Mouse (Mus musculus): Measurements from ENCODE around the gene Pld2. TPM values are rescaled to one million over a fixed set of nuclear protein-coding genes. Genes with fewer than 3 reads are reported as not detected.

Gene Pld2
- polyA plus RNA-seq, 1 experiment from 2014 or later: 14.8 TPM

GRCm38 (mm10) chr11:70605024-70605566, 65.2 kb downstream of the Pld2 start:
- Histone ChIP-seq H3K36me3 (replicated peaks) (peaks cover 53% of the 10 kb centered on the region), H3K27ac (no peak overlapping the region), H3K4me2 (no peak overlapping the region), H3K9ac (no peak overlapping the region), H3K4me3 (no peak overlapping the region), H3K9me3 (no peaks in the 10 kb centered on the region), H3K27me3 (replicated peaks) (no peaks in the 10 kb centered on the region), H3K4me1 (no peaks in the 10 kb centered on the region)
- ATAC-seq (replicated peaks): 0 out of 2 replicates have a peak, but pooled peaks have one; percentile 20
- 57% methylated on average over 14 of the region's 14 CpGs for WGBS

- 79% methylated on average over 12 of the region's 12 CpGs for WGBS
- H3K4me2 ChIP-seq: no peak overlapping the region
- H3K4me1 ChIP-seq: no peaks in the 10 kb centered on the region
- no peaks in the 10 kb centered on the region for H3K27me3 ChIP-seq (replicated peaks)
- no peaks in the 10 kb centered on the region for H3K9me3 ChIP-seq
- no peak overlapping the region for H3K9ac ChIP-seq
- no peak overlapping the region for H3K27ac ChIP-seq
- no peak overlapping the region for H3K4me3 ChIP-seq
- peaks cover 59% of the 10 kb centered on the region for H3K36me3 ChIP-seq (replicated peaks)
- no peak for ATAC-seq (replicated peaks)
These were observed 66.9 kb downstream of the Pld2 start for GRCm38 (mm10) chr11:70606717-70607116.

GRCm38 (mm10) chr11:70607611-70608010, 67.7 kb downstream of the Pld2 start:
- Histone ChIP-seq H3K36me3 (replicated peaks) (peaks cover 62% of the 10 kb centered on the region), H3K27me3 (replicated peaks) (no peaks in the 10 kb centered on the region)

More at GRCm38 (mm10) chr11:70607611-70608010, 67.7 kb downstream of the Pld2 start:
- ATAC-seq (replicated peaks): no peak
- WGBS: 94% methylated on average over 9 of the region's 9 CpGs
- Histone ChIP-seq H3K4me2 (no peak overlapping the region), H3K4me1 (no peaks in the 10 kb centered on the region), H3K4me3 (no peak overlapping the region), H3K9ac (no peak overlapping the region), H3K9me3 (no peaks in the 10 kb centered on the region), H3K27ac (no peak overlapping the region)

Other genes starting within 250 kb of the Pld2 start
- gene Alox12e, start 217.4 kb upstream of the Pld2 start, polyA plus RNA-seq (2015; fragmentation: Nextera tagmentation; extraction: Ambion mirVana): 0.22 TPM in 1 of 2 replicates, not detected in the other
- 0.06 TPM in 1 of 2 replicates, not detected in the other for gene Alox15, start 188.0 kb upstream of the Pld2 start, polyA plus RNA-seq (2015; fragmentation: Nextera tagmentation; extraction: Ambion mirVana)
- gene Pelp1, start 130.0 kb upstream of the Pld2 start, polyA plus RNA-seq (2015; fragmentation: Nextera tagmentation; extraction: Ambion mirVana): 32.6 and 33.8 TPM in 2 replicates
- gene Arrb2, start 107.4 kb upstream of the Pld2 start, polyA plus RNA-seq (2015; fragmentation: Nextera tagmentation; extraction: Ambion mirVana): 53.6 and 53.8 TPM in 2 replicates
- 46.2 and 49.5 TPM in 2 replicates for gene Med11, start 88.1 kb upstream of the Pld2 start, polyA plus RNA-seq (2015; fragmentation: Nextera tagmentation; extraction: Ambion mirVana)
- 0.61 and 0.62 TPM in 2 replicates for gene Zmynd15, start 80.6 kb upstream of the Pld2 start, polyA plus RNA-seq (2015; fragmentation: Nextera tagmentation; extraction: Ambion mirVana)
- 2.5 and 2.9 TPM in 2 replicates for gene Cxcl16, start 80.1 kb upstream of the Pld2 start, polyA plus RNA-seq (2015; fragmentation: Nextera tagmentation; extraction: Ambion mirVana)
- gene Tm4sf5, start 34.8 kb upstream of the Pld2 start, polyA plus RNA-seq (2015; fragmentation: Nextera tagmentation; extraction: Ambion mirVana): 3.8 and 4.0 TPM in 2 replicates
- gene Vmo1, start 25.4 kb upstream of the Pld2 start, polyA plus RNA-seq (2015; fragmentation: Nextera tagmentation; extraction: Ambion mirVana): 0.46 TPM in 1 of 2 replicates, not detected in the other
- gene Gltpd2, start 20.9 kb upstream of the Pld2 start, polyA plus RNA-seq (2015; fragmentation: Nextera tagmentation; extraction: Ambion mirVana): 0.14 and 0.27 TPM in 2 replicates
- 777 and 795 TPM in 2 replicates for gene Psmb6, start 14.7 kb upstream of the Pld2 start, polyA plus RNA-seq (2015; fragmentation: Nextera tagmentation; extraction: Ambion mirVana)
- not detected in 2 replicates for gene Gm40193, start 7.1 kb upstream of the Pld2 start, polyA plus RNA-seq (2015; fragmentation: Nextera tagmentation; extraction: Ambion mirVana)
- 17.9 and 18.7 TPM in 2 replicates for gene Mink1, start 22.8 kb downstream of the Pld2 start, polyA plus RNA-seq (2015; fragmentation: Nextera tagmentation; extraction: Ambion mirVana)
- gene 4930544D05Rik, start 75.8 kb downstream of the Pld2 start, polyA plus RNA-seq (2015; fragmentation: Nextera tagmentation; extraction: Ambion mirVana): not detected in 2 replicates
- not detected in 2 replicates for gene Chrne, start 79.2 kb downstream of the Pld2 start, polyA plus RNA-seq (2015; fragmentation: Nextera tagmentation; extraction: Ambion mirVana)
- gene Gp1ba, start 99.1 kb downstream of the Pld2 start, polyA plus RNA-seq (2015; fragmentation: Nextera tagmentation; extraction: Ambion mirVana): 0.11 and 0.14 TPM in 2 replicates
- gene Rnf167, start 107.2 kb downstream of the Pld2 start, polyA plus RNA-seq (2015; fragmentation: Nextera tagmentation; extraction: Ambion mirVana): 114 and 122 TPM in 2 replicates
- gene Slc25a11, start 107.4 kb downstream of the Pld2 start, polyA plus RNA-seq (2015; fragmentation: Nextera tagmentation; extraction: Ambion mirVana): 180 and 181 TPM in 2 replicates
- 659 and 665 TPM in 2 replicates for gene Pfn1, start 114.6 kb downstream of the Pld2 start, polyA plus RNA-seq (2015; fragmentation: Nextera tagmentation; extraction: Ambion mirVana)
- 8.0 and 8.3 TPM in 2 replicates for gene Eno3, start 117.1 kb downstream of the Pld2 start, polyA plus RNA-seq (2015; fragmentation: Nextera tagmentation; extraction: Ambion mirVana)
- 171 and 173 TPM in 2 replicates for gene Spag7, start 129.4 kb downstream of the Pld2 start, polyA plus RNA-seq (2015; fragmentation: Nextera tagmentation; extraction: Ambion mirVana)
- gene Camta2, start 148.0 kb downstream of the Pld2 start, polyA plus RNA-seq (2015; fragmentation: Nextera tagmentation; extraction: Ambion mirVana): 23.5 and 25.0 TPM in 2 replicates
- 1.0 and 1.7 TPM in 2 replicates for gene Inca1, start 160.1 kb downstream of the Pld2 start, polyA plus RNA-seq (2015; fragmentation: Nextera tagmentation; extraction: Ambion mirVana)
- gene Kif1c, start 160.5 kb downstream of the Pld2 start, polyA plus RNA-seq (2015; fragmentation: Nextera tagmentation; extraction: Ambion mirVana): 1.9 TPM in 2 replicates
- 16.7 and 16.8 TPM in 2 replicates for gene Zfp3, start 224.1 kb downstream of the Pld2 start, polyA plus RNA-seq (2015; fragmentation: Nextera tagmentation; extraction: Ambion mirVana)

Measured in midbrain, embryonic 15.5 days (tissue).